Mouse (Mus musculus): ENCODE data around the gene Bicd1. TPM values are rescaled to one million over a fixed set of nuclear protein-coding genes. Genes with fewer than 3 reads are reported as not detected.
"Not testable (repeated sequence)": the region's sequence is repeated elsewhere in the genome, so short reads cannot be mapped to it uniquely, and the experiment has no call there.

Bicd1 gene
- 17.9 and 24.3 TPM in 2 replicates for polyA plus RNA-seq (2014; fragmentation: Nextera tagmentation; extraction: Ambion mirVana)

DNA sequence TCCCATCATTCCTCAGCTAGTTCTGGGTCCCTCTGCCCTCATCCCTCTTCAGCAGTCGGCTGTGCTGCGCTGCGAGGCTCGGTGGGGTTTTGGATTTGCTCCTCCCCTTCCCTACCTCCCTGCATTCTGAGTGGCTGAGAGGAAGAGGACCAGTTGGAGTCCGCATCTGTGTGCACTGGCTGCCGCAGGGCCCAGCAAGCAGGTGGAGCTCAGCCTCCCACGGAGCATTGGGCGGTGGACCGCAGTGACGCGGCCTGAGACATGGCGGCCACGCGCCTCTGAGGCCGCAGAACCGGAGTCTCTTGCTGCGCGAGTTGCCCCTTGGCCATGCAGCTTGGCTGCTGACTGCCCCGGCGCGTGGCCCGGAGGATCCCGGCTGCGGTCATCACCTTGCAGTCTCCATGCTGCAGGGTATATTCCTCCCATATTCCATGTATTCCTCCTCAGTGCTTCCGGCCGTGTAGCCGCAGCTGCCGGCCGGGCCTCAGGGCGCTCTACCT, at the start of gene Bicd1:
Gene Bicd1 (plus strand): TSS at position 54 of the 500 bp plus-strand sequence.
- H3K9me3 ChIP-seq (replicated peaks; ENCODE audit: control insufficient read depth, low read length) = no peaks in the 10 kb centered on the region
- H3K36me3 ChIP-seq (ENCODE audit: control insufficient read depth, insufficient read depth, low read length) = no peaks in the 10 kb centered on the region
- peak within 1 kb of the TSS; percentile 92 for H3K27ac ChIP-seq (ENCODE audit: low read depth, low read length)
- no peaks in the 10 kb centered on the region for H3K27me3 ChIP-seq (replicated peaks; ENCODE audit: control insufficient read depth, insufficient read depth, low read length)
- H3K9ac ChIP-seq (ENCODE audit: low read length) = peak within 1 kb of the TSS; percentile 86
- under 1% methylated on average over 30 of the region's 30 CpGs for WGBS
- no peaks in the 10 kb centered on the region; the same call in 1 of the 2 replicates for H3K4me1 ChIP-seq (ENCODE audit: control insufficient read depth, insufficient read depth, low read length)
- peak within 1 kb of the TSS; percentile 59 for H3K4me2 ChIP-seq (ENCODE audit: low read length)
- H3K4me3 ChIP-seq (ENCODE audit: low read depth, low read length) = peak within 1 kb of the TSS; percentile 77
- peak; percentile 95 for DNase-seq (ENCODE audit: low spot score)
- peak; percentile 99 for ATAC-seq

DNA sequence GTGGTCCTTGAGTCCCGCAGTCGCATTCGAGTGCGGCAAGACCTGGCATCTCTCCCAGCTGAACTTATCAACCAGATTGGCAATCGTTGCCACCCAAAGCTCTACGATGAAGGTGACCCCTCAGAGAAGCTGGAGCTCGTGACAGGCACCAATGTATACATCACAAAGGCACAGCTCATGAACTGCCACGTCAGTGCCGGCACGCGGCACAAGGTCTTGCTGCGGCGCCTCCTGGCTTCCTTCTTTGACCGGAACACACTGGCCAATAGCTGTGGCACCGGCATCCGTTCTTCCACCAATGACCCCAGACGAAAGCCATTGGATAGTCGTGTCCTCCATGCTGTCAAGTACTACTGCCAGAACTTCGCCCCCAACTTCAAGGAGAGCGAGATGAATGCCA, 46.2 kb upstream of the Bicd1 start:
- not testable (repeated sequence) for H3K9me3 ChIP-seq (replicated peaks; ENCODE audit: control insufficient read depth, low read length); H3K4me2 ChIP-seq (ENCODE audit: low read length); DNase-seq (ENCODE audit: low spot score); H3K9ac ChIP-seq (ENCODE audit: low read length); H3K4me1 ChIP-seq (ENCODE audit: control insufficient read depth, insufficient read depth, low read length); ATAC-seq; H3K4me3 ChIP-seq (ENCODE audit: low read depth, low read length); H3K27me3 ChIP-seq (replicated peaks; ENCODE audit: control insufficient read depth, insufficient read depth, low read length); H3K27ac ChIP-seq (ENCODE audit: low read depth, low read length); H3K36me3 ChIP-seq (ENCODE audit: control insufficient read depth, insufficient read depth, low read length)
- WGBS = 97% methylated on average over 20 of the region's 20 CpGs

DNA sequence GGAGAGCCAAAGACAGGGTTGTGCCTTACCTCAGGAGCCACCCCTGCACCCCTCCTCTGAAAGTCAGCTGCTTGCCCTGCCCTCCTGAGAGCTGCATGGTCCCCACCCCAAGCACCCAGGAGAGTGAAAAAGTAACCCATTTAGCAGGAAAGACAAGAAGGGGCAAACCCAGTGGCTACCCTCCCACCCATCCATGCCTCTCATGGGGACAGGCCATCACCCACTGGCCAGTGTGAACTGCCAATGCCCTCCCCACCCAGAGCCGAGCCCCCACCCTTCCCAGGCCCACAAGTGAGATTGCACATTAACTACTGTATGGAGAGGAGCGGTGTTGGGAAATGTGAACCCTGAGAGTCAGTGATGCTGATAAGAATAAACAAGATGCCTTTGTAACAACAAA, 42.7 kb upstream of the Bicd1 start:
- not testable (repeated sequence) for ATAC-seq
- WGBS = 78% methylated on average over 2 of the region's 2 CpGs

DNA sequence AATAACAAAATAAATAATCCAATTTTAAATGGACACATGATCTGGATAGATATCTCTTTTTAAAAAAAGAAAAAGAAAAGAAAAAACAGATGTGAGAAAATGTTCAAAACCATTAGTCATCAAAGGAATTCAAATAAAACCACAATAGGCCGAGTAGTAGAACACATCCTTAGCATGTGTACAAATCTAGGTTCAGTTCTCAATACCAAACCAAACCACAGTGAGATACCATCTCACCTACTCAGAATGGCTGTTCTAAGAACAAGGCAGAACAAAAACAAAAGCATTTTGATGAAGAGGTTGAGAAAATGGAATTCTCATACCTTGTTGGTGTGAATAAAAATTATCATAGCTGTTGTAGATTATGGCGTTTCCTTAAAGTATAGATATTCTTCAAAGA, 42.3 kb upstream of the Bicd1 start:
- no peaks in the 10 kb centered on the region for H3K36me3 ChIP-seq (ENCODE audit: control insufficient read depth, insufficient read depth, low read length)
- ATAC-seq (no peak), DNase-seq (ENCODE audit: low spot score) (no peak)
- no peaks in the 10 kb centered on the region for H3K4me1 ChIP-seq (ENCODE audit: control insufficient read depth, insufficient read depth, low read length)
- H3K4me3 ChIP-seq (ENCODE audit: low read depth, low read length) = no peak overlapping the region
- no peak overlapping the region for H3K9ac ChIP-seq (ENCODE audit: low read length)
- H3K4me2 ChIP-seq (ENCODE audit: low read length) = no peak overlapping the region
- H3K27ac ChIP-seq (ENCODE audit: low read depth, low read length) = no peak overlapping the region
- no peaks in the 10 kb centered on the region for H3K9me3 ChIP-seq (replicated peaks; ENCODE audit: control insufficient read depth, low read length)
- H3K27me3 ChIP-seq (replicated peaks; ENCODE audit: control insufficient read depth, insufficient read depth, low read length) = no peaks in the 10 kb centered on the region
- 89% methylated on average over 2 of the region's 2 CpGs for WGBS

More for the DNA sequence above, 42.7 kb upstream of the Bicd1 start:
- not testable (repeated sequence) for H3K27me3 ChIP-seq (replicated peaks; ENCODE audit: control insufficient read depth, insufficient read depth, low read length); H3K27ac ChIP-seq (ENCODE audit: low read depth, low read length); H3K9me3 ChIP-seq (replicated peaks; ENCODE audit: control insufficient read depth, low read length); H3K4me3 ChIP-seq (ENCODE audit: low read depth, low read length); H3K4me2 ChIP-seq (ENCODE audit: low read length); H3K9ac ChIP-seq (ENCODE audit: low read length); DNase-seq (ENCODE audit: low spot score); H3K4me1 ChIP-seq (ENCODE audit: control insufficient read depth, insufficient read depth, low read length); H3K36me3 ChIP-seq (ENCODE audit: control insufficient read depth, insufficient read depth, low read length)

DNA sequence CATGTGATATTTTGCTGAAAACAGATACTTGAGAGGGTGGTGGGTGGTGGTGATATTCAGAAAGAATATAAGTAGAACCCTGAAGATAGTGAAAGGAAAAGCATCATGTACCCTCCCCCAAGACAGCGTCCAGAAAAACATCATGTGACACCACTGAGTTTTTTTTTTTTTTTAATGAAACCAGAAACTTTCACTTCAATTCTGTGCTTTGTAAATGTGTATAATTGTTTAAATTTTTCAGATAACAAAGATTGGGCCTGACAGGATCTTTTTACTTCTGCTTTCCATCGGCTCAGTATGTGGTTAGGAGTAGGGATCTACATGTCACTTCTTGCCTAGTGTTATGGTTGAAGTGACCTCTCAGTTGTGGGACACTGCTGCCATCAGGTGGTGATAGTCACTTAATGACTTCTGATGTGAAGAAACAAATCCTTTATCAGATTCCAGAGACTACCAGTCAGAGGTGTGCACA, 33.7 kb upstream of the Bicd1 start:
- Histone ChIP-seq H3K27ac (ENCODE audit: low read depth, low read length) (no peak overlapping the region), H3K27me3 (replicated peaks; ENCODE audit: control insufficient read depth, insufficient read depth, low read length) (no peaks in the 10 kb centered on the region), H3K4me1 (ENCODE audit: control insufficient read depth, insufficient read depth, low read length) (no peaks in the 10 kb centered on the region), H3K36me3 (ENCODE audit: control insufficient read depth, insufficient read depth, low read length) (no peaks in the 10 kb centered on the region), H3K9me3 (replicated peaks; ENCODE audit: control insufficient read depth, low read length) (no peaks in the 10 kb centered on the region), H3K4me3 (ENCODE audit: low read depth, low read length) (no peak overlapping the region), H3K4me2 (ENCODE audit: low read length) (no peak overlapping the region), H3K9ac (ENCODE audit: low read length) (no peak overlapping the region)
- DNase-seq (ENCODE audit: low spot score) (peak; percentile 61), ATAC-seq (no peak)
- WGBS = 64% methylated on average over 2 of the region's 2 CpGs

DNA sequence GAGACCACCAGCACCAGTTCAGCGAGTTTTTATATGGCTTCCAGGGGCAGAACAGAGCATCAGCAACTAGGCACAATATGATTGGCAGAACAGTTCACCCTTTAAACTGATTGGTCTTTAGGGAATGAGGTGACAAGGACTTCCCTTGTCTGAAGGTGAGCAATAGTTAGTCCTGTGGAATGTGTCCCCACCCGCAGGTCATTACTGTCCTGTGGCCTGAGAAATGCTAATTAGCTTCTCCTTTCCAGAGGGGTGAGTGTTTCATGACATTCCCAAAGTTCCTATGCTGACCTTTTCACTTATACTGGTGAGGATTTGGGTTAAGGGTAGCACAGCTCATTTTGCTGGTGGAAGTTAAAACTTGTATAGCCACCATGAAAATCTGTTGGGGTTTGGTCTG, 25.2 kb upstream of the Bicd1 start:
- Histone ChIP-seq H3K4me1 (ENCODE audit: control insufficient read depth, insufficient read depth, low read length) (no peaks in the 10 kb centered on the region), H3K9ac (ENCODE audit: low read length) (no peak overlapping the region), H3K4me2 (ENCODE audit: low read length) (no peak overlapping the region), H3K36me3 (ENCODE audit: control insufficient read depth, insufficient read depth, low read length) (no peaks in the 10 kb centered on the region), H3K9me3 (replicated peaks; ENCODE audit: control insufficient read depth, low read length) (no peaks in the 10 kb centered on the region), H3K4me3 (ENCODE audit: low read depth, low read length) (no peak overlapping the region), H3K27ac (ENCODE audit: low read depth, low read length) (no peak overlapping the region), H3K27me3 (replicated peaks; ENCODE audit: control insufficient read depth, insufficient read depth, low read length) (no peaks in the 10 kb centered on the region)
- WGBS = 75% methylated on average over 2 of the region's 2 CpGs
- DNase-seq (ENCODE audit: low spot score) (no peak), ATAC-seq (no peak)

DNA sequence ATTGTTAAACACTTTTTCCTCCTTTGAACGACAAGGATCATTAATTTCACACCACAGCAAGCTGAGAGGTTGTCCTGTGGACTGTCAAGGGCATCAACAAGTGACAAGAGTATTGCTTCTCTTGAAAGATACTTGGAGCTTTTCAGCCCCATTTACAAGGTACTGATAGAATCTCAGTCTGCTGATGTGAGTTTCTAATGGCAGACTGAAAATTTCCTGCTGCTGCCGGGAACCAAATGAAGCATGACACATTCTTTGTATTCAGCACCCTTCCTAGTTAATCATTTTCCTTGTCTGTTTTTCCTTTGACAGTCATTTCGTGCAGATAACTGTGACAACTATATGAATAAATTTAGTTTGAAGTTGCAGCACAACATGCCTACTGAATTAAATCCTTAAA, 22.3 kb upstream of the Bicd1 start:
- ATAC-seq = no peak
- H3K27ac ChIP-seq (ENCODE audit: low read depth, low read length) = no peak overlapping the region
- no peak overlapping the region for H3K4me3 ChIP-seq (ENCODE audit: low read depth, low read length)
- no peaks in the 10 kb centered on the region for H3K9me3 ChIP-seq (replicated peaks; ENCODE audit: control insufficient read depth, low read length)
- DNase-seq (ENCODE audit: low spot score) = no peak
- no peak overlapping the region for H3K4me2 ChIP-seq (ENCODE audit: low read length)
- H3K36me3 ChIP-seq (ENCODE audit: control insufficient read depth, insufficient read depth, low read length) = no peaks in the 10 kb centered on the region
- 53% methylated on average over 3 of the region's 3 CpGs for WGBS
- H3K4me1 ChIP-seq (ENCODE audit: control insufficient read depth, insufficient read depth, low read length) = no peaks in the 10 kb centered on the region
- no peaks in the 10 kb centered on the region for H3K27me3 ChIP-seq (replicated peaks; ENCODE audit: control insufficient read depth, insufficient read depth, low read length)
- no peak overlapping the region for H3K9ac ChIP-seq (ENCODE audit: low read length)

DNA sequence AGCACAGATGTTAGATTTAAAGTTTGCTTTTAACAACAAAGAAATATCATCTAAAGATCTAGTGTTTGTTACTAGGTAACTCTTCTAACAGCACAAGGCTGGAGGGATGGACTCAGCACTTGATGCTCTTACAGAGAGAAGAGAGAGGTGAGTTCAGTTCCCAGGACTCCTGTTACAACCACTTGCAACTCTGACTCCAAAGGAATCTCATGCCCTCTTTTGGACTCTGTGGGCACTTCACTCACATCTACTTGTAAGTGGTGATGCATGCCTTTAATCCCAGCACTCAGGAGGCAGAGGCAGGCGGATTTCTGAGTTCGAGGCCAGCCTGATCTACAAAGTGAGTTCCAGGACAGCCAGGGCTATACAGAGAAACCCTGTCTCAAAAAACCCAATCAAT, 19.1 kb upstream of the Bicd1 start:
- H3K9ac ChIP-seq (ENCODE audit: low read length); H3K4me3 ChIP-seq (ENCODE audit: low read depth, low read length); H3K4me2 ChIP-seq (ENCODE audit: low read length); H3K36me3 ChIP-seq (ENCODE audit: control insufficient read depth, insufficient read depth, low read length); ATAC-seq; H3K27ac ChIP-seq (ENCODE audit: low read depth, low read length); H3K9me3 ChIP-seq (replicated peaks; ENCODE audit: control insufficient read depth, low read length); H3K4me1 ChIP-seq (ENCODE audit: control insufficient read depth, insufficient read depth, low read length); DNase-seq (ENCODE audit: low spot score); H3K27me3 ChIP-seq (replicated peaks; ENCODE audit: control insufficient read depth, insufficient read depth, low read length): not testable (repeated sequence)
- 91% methylated on average over 2 of the region's 2 CpGs for WGBS

DNA sequence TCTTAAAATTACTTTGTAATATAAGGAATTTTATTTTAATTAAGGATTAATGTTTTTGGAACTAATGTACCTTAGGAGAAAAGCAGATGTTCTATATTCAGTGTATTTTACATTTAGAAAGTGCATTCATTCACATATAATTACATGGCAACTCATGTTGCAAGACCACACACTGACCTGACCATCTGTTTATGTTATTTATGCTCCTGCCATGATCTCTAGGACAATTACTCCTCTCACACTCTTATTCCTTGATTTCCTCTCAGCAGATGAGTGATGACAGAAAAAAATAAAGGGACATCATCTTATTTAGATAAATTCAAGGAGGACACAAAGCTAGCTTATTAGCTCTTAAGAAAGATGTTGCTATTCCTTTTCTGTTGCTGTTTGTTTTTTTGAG, 9.3 kb upstream of the Bicd1 start:
- no peak overlapping the region for H3K9ac ChIP-seq (ENCODE audit: low read length)
- DNase-seq (ENCODE audit: low spot score) (no peak), ATAC-seq (no peak)
- H3K27me3 ChIP-seq (replicated peaks; ENCODE audit: control insufficient read depth, insufficient read depth, low read length) = no peaks in the 10 kb centered on the region
- H3K9me3 ChIP-seq (replicated peaks; ENCODE audit: control insufficient read depth, low read length) = no peaks in the 10 kb centered on the region
- no peak overlapping the region for H3K27ac ChIP-seq (ENCODE audit: low read depth, low read length)
- no peaks in the 10 kb centered on the region for H3K36me3 ChIP-seq (ENCODE audit: control insufficient read depth, insufficient read depth, low read length)
- no peak overlapping the region for H3K4me2 ChIP-seq (ENCODE audit: low read length)
- no peaks in the 10 kb centered on the region for H3K4me1 ChIP-seq (ENCODE audit: control insufficient read depth, insufficient read depth, low read length)
- H3K4me3 ChIP-seq (ENCODE audit: low read depth, low read length) = no peak overlapping the region

All from forebrain, embryonic 14.5 days (tissue).